Mouse (Mus musculus) lung, postnatal 0 days (tissue): ENCODE results near the gene Sulf2.

ENCODE experiments used
- CTCF ChIP-seq: IDR thresholded peaks from 2 replicates; pipeline ENCODE4 v1.5.1; 2016; ENCODE audit warnings: antibody characterized with exemption, mild to moderate bottlenecking
- EP300 ChIP-seq: IDR thresholded peaks from 2 replicates; pipeline ENCODE4 v1.6.1; 2016; ENCODE audit warnings: antibody characterized with exemption, mild to moderate bottlenecking, control low read depth

DNA sequence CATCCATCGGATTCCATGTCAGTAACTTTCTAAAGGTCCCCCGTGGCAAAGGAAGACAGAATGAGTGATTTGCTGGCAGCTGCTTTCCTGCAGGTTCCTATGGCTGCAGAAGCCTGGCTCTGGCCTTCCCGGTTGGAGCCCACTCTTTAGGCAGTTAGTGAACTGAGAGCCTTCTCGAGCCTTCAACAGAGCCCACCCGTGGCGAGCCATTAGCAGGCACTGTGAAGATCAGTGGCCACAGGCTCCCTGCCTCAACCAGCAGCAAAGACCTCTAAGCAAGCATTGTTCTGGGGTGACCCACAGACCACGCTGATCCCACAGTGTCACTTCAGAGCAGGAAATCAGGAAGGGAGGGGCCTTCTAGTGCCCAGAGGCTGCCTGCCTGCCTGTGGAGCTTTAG is 13.4 kb upstream of the Sulf2 start:
- TF ChIP-seq EP300 (no peak), CTCF (no peak)
